In the genomic region with DNA sequence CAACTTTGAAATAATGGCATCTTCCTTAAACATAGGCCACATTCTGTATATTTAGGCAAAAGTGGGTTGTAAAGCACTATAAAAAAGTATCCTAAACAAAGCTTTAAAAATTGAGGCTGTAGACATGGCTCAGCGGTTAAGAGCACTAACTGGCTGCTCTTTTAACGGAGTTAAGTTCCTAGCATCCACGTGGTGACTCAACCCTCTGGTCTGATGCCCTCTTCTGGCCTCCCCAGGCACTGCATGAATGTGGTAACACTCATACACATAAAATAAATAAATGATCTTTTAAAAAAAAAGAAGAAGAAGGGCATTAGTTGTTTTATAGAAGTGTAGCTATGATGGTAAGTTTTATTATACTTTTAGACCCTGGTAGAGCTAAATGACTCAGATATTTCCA, we compare ENCODE assay signal across 8 mouse cellular contexts. TPM values are rescaled to one million over a fixed set of nuclear protein-coding genes. Genes with fewer than 3 reads are reported as not detected.
A peak's percentile ranks its signal among the peaks of the same experiment; 100 is the strongest.
DNase-seq lines count a peak whose midpoint lies in the region; ATAC-seq lines count a peak whose summit lies in the region.

No protein-coding gene starts in this region.

- H3K4me3 ChIP-seq in midbrain, embryonic 14.5 days (replicated peaks; ENCODE audit: low read depth, low read length) = no peak overlapping the region
- no peak overlapping the region for H3K4me3 ChIP-seq in midbrain, embryonic 16.5 days (ENCODE audit: low read depth, low read length)

- no peak for ATAC-seq in midbrain, embryonic 14.5 days (ENCODE audit: low FRiP score, low TSS enrichment)
- ATAC-seq in midbrain, embryonic 16.5 days = no peak
- ATAC-seq in granulocyte monocyte progenitor cell, adult 5-6 weeks (replicated peaks; ENCODE audit: poor library complexity, severe bottlenecking) = peak; percentile 83

- H3K9ac ChIP-seq in midbrain, embryonic 14.5 days (replicated peaks; ENCODE audit: low read length) = no peak overlapping the region
- H3K9ac ChIP-seq in midbrain, embryonic 16.5 days (ENCODE audit: low read depth, low read length) = no peak overlapping the region

- 35% methylated on average over 3 of the region's 3 CpGs for WGBS in midbrain, embryonic 14.5 days
- 40% methylated on average over 3 of the region's 3 CpGs for whole genome bisulfite sequencing in midbrain, embryonic 16.5 days

- no peak overlapping the region for H3K27ac ChIP-seq in midbrain, embryonic 14.5 days (replicated peaks; ENCODE audit: low read depth, low read length)
- no peak overlapping the region for H3K27ac ChIP-seq in midbrain, embryonic 16.5 days (ENCODE audit: low read length)

- no peaks in the 10 kb centered on the region for H3K27me3 ChIP-seq in midbrain, embryonic 14.5 days (ENCODE audit: control insufficient read depth, insufficient read depth, low read length)
- no peaks in the 10 kb centered on the region for H3K27me3 ChIP-seq in midbrain, embryonic 16.5 days (ENCODE audit: control insufficient read depth, insufficient read depth, low read depth, low read length)
- no peaks in the 10 kb centered on the region for H3K27me3 ChIP-seq in splenic B cell, adult 2 months (ENCODE audit: control insufficient read depth, insufficient read depth, low read length, poor library complexity, severe bottlenecking)

- peak; percentile 74 to 84 for DNase-seq in cerebellum, postnatal 14 days
- no peak for DNase-seq in cerebellum, adult 9-11 months
- peak; percentile 51 for DNase-seq in midbrain, embryonic 14.5 days
- peak; percentile 15 to 44 for DNase-seq in adrenal gland, postnatal 4 days (ENCODE audit: low spot score in 2 of 2)
- peak; percentile 85 for DNase-seq in lung, postnatal 10 days
- DNase-seq in splenic B cell, adult 2 months (ENCODE audit: low read depth, low spot score) = peak; percentile 87

- no peak overlapping the region for H3K4me2 ChIP-seq in midbrain, embryonic 14.5 days (ENCODE audit: low read length)
- no peak overlapping the region for H3K4me2 ChIP-seq in midbrain, embryonic 16.5 days (ENCODE audit: low read length)

- H3K9me3 ChIP-seq in midbrain, embryonic 14.5 days (ENCODE audit: control insufficient read depth, low read length) = no peaks in the 10 kb centered on the region
- H3K9me3 ChIP-seq in midbrain, embryonic 16.5 days (replicated peaks; ENCODE audit: control insufficient read depth, low read length, poor library complexity, severe bottlenecking) = no peaks in the 10 kb centered on the region

- no peaks in the 10 kb centered on the region for H3K4me1 ChIP-seq in midbrain, embryonic 14.5 days (ENCODE audit: control insufficient read depth, insufficient read depth, low read length)
- peaks cover 2% of the 10 kb centered on the region; the same call in 1 of the 2 replicates for H3K4me1 ChIP-seq in midbrain, embryonic 16.5 days (ENCODE audit: control insufficient read depth, insufficient read depth, low read length)

- H3K36me3 ChIP-seq in midbrain, embryonic 14.5 days (ENCODE audit: control insufficient read depth, insufficient read depth, low read length) = peaks cover 2% of the 10 kb centered on the region; the same call in 1 of the 2 replicates
- no peaks in the 10 kb centered on the region for H3K36me3 ChIP-seq in midbrain, embryonic 16.5 days (ENCODE audit: control insufficient read depth, insufficient read depth, low read length)
- H3K36me3 ChIP-seq in splenic B cell, adult 2 months (ENCODE audit: control insufficient read depth, insufficient read depth, low read length, poor library complexity, severe bottlenecking) = no peaks in the 10 kb centered on the region

RNA-seq across cellular contexts. Expression of a gene that starts 7.6 kb away (rescaled TPM):
- 32.1 and 45.7 TPM in 2 replicates for polyA plus RNA-seq in midbrain, embryonic 14.5 days (2014; fragmentation: Nextera tagmentation; extraction: Ambion mirVana)
- 35.7 and 37.0 TPM in 2 replicates for polyA plus RNA-seq in midbrain, embryonic 16.5 days (2015; fragmentation: Nextera tagmentation; extraction: Ambion mirVana)
- total RNA-seq in adrenal gland, postnatal 4 days (2021) = 10 to 100 TPM; 40.1 to 41.0 TPM
- total RNA-seq in granulocyte monocyte progenitor cell, adult 5-6 weeks (2014; fragmentation: Nextera tagmentation) = 51.8 and 57.7 TPM in 2 replicates
- total RNA-seq in granulocyte monocyte progenitor cell, adult 5-6 weeks (2017) = 66.0 and 79.2 TPM in 2 replicates
